Mouse (Mus musculus): ENCODE measurements around the gene Myo1d. TPM values are rescaled to one million over a fixed set of nuclear protein-coding genes. Genes with fewer than 3 reads are reported as not detected.

Gene Myo1d
- polyA plus RNA-seq, 1 experiment from 2014 or later = 80.9 TPM

DNA sequence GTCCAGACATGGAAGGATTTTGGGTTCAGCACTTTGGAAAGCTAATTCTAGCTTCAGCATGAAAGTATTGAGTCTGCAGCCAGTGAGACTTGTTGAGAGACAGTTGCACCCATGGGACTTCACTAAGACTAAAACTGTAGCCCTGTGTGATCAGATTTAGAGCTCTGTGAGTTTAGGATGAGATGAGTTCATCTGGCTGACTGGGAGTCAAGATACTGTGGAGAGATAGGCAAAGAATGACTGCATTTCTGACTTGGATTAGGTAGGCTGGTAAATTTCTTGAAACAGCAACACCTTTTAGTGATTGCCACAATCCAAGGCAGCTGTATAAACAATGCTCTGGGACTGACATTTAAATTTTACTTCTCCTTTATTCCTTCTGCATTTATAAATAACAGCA lies 61.8 kb downstream of the Myo1d start:
- H3K4me2 ChIP-seq (ENCODE audit: low read depth, low read length) = no peak overlapping the region
- H3K4me3 ChIP-seq (ENCODE audit: low read length) = no peak overlapping the region
- no peaks in the 10 kb centered on the region for H3K36me3 ChIP-seq (ENCODE audit: control insufficient read depth, insufficient read depth, low read length)
- H3K27ac ChIP-seq (ENCODE audit: low read length) = no peak overlapping the region
- H3K27me3 ChIP-seq (replicated peaks; ENCODE audit: control insufficient read depth, insufficient read depth, low read length) = no peaks in the 10 kb centered on the region
- H3K9me3 ChIP-seq (ENCODE audit: control insufficient read depth, low read length) = no peaks in the 10 kb centered on the region
- H3K9ac ChIP-seq (ENCODE audit: low read depth, low read length) = no peak overlapping the region
- H3K4me1 ChIP-seq (ENCODE audit: control insufficient read depth, insufficient read depth, low read length) = peaks cover 5% of the 10 kb centered on the region; the same call in 1 of the 2 replicates
- no peak for ATAC-seq

GRCm38 (mm10) chr11:80715115-80715514 lies 64.7 kb downstream of the Myo1d start:
- H3K9ac ChIP-seq (ENCODE audit: low read depth, low read length) = no peak overlapping the region
- no peaks in the 10 kb centered on the region for H3K9me3 ChIP-seq (ENCODE audit: control insufficient read depth, low read length)
- H3K4me1 ChIP-seq (ENCODE audit: control insufficient read depth, insufficient read depth, low read length) = peaks cover 5% of the 10 kb centered on the region; the same call in 1 of the 2 replicates
- no peaks in the 10 kb centered on the region for H3K36me3 ChIP-seq (ENCODE audit: control insufficient read depth, insufficient read depth, low read length)
- no peak overlapping the region for H3K4me2 ChIP-seq (ENCODE audit: low read depth, low read length)
- H3K4me3 ChIP-seq (ENCODE audit: low read length) = no peak overlapping the region
- no peak overlapping the region for H3K27ac ChIP-seq (ENCODE audit: low read length)
- no peaks in the 10 kb centered on the region for H3K27me3 ChIP-seq (replicated peaks; ENCODE audit: control insufficient read depth, insufficient read depth, low read length)
- ATAC-seq = no peak
- WGBS = 61% methylated on average over 2 of the region's 2 CpGs

DNA sequence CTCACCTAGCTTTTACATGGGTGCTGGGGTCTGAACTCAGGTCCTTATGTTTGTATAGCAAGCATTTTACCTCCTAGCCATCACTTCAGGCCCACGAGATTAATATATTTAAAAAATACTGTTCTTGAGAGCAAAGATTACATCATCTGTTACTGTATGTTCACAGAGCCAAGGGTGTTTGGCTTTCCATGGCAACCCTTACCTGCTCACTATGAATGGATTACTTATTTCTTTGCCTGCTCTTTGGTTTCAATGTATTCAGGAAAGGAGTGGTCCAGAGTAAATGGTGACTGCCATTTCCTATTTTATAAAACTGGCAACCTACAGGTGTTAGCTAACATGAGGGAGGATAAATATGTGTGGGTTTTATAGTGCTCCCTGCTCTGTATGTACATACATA lies 66.1 kb downstream of the Myo1d start:
- H3K4me3 ChIP-seq (ENCODE audit: low read length) = no peak overlapping the region
- peak; percentile 73 for ATAC-seq
- H3K4me2 ChIP-seq (ENCODE audit: low read depth, low read length) = no peak overlapping the region
- WGBS = 45% methylated on average over 1 of the region's 1 CpGs
- H3K9me3 ChIP-seq (ENCODE audit: control insufficient read depth, low read length) = no peaks in the 10 kb centered on the region
- H3K27ac ChIP-seq (ENCODE audit: low read length) = no peak overlapping the region
- H3K36me3 ChIP-seq (ENCODE audit: control insufficient read depth, insufficient read depth, low read length) = no peaks in the 10 kb centered on the region
- no peaks in the 10 kb centered on the region for H3K27me3 ChIP-seq (replicated peaks; ENCODE audit: control insufficient read depth, insufficient read depth, low read length)
- no peak overlapping the region for H3K9ac ChIP-seq (ENCODE audit: low read depth, low read length)
- peaks cover 3% of the 10 kb centered on the region; the same call in 1 of the 2 replicates for H3K4me1 ChIP-seq (ENCODE audit: control insufficient read depth, insufficient read depth, low read length)

- Histone ChIP-seq H3K27ac (ENCODE audit: low read length) (no peak overlapping the region), H3K27me3 (replicated peaks; ENCODE audit: control insufficient read depth, insufficient read depth, low read length) (no peaks in the 10 kb centered on the region), H3K4me2 (ENCODE audit: low read depth, low read length) (no peak overlapping the region), H3K36me3 (ENCODE audit: control insufficient read depth, insufficient read depth, low read length) (no peaks in the 10 kb centered on the region), H3K4me3 (ENCODE audit: low read length) (no peak overlapping the region), H3K9me3 (ENCODE audit: control insufficient read depth, low read length) (no peaks in the 10 kb centered on the region), H3K9ac (ENCODE audit: low read depth, low read length) (no peak overlapping the region), H3K4me1 (ENCODE audit: control insufficient read depth, insufficient read depth, low read length) (peaks cover 3% of the 10 kb centered on the region; the same call in 1 of the 2 replicates)
- no peak for ATAC-seq
- 54% methylated on average over 3 of the region's 3 CpGs for WGBS
Measured at GRCm38 (mm10) chr11:80712201-80712600, 67.6 kb downstream of the Myo1d start.

DNA sequence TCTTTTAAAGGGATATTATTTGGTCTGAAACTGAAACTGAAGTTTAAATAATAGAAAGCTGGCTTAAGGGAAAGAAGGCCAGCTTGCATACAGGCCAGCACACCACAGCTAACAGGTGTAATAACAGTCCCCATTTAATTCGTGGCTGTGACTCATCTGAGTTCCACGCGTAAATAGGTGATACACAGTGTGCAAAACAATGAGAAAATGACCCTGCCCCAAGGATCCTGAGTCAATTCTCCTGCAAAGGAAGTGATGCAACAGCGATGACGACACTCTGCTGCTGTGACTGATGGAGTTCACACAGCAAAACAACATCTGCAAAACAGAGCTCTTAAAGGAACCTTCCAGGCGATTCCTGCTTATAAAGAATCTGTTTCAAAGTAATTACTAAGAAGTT lies 68.5 kb downstream of the Myo1d start:
- no peaks in the 10 kb centered on the region for H3K27me3 ChIP-seq (replicated peaks; ENCODE audit: control insufficient read depth, insufficient read depth, low read length)
- H3K27ac ChIP-seq (ENCODE audit: low read length) = no peak overlapping the region
- H3K4me3 ChIP-seq (ENCODE audit: low read length) = no peak overlapping the region
- H3K4me2 ChIP-seq (ENCODE audit: low read depth, low read length) = no peak overlapping the region
- H3K9ac ChIP-seq (ENCODE audit: low read depth, low read length) = no peak overlapping the region
- no peak for ATAC-seq
- H3K36me3 ChIP-seq (ENCODE audit: control insufficient read depth, insufficient read depth, low read length) = no peaks in the 10 kb centered on the region
- WGBS = 56% methylated on average over 6 of the region's 6 CpGs
- peaks cover 3% of the 10 kb centered on the region; the same call in 1 of the 2 replicates for H3K4me1 ChIP-seq (ENCODE audit: control insufficient read depth, insufficient read depth, low read length)
- H3K9me3 ChIP-seq (ENCODE audit: control insufficient read depth, low read length) = no peaks in the 10 kb centered on the region

- Histone ChIP-seq H3K4me2 (ENCODE audit: low read depth, low read length) (no peak overlapping the region), H3K4me3 (ENCODE audit: low read length) (no peak overlapping the region), H3K4me1 (ENCODE audit: control insufficient read depth, insufficient read depth, low read length) (0 out of 2 replicates have a peak, but pooled peaks cover 3% of the 10 kb centered on the region), H3K27ac (ENCODE audit: low read length) (no peak overlapping the region), H3K9ac (ENCODE audit: low read depth, low read length) (no peak overlapping the region), H3K9me3 (ENCODE audit: control insufficient read depth, low read length) (no peaks in the 10 kb centered on the region), H3K27me3 (replicated peaks; ENCODE audit: control insufficient read depth, insufficient read depth, low read length) (no peaks in the 10 kb centered on the region), H3K36me3 (ENCODE audit: control insufficient read depth, insufficient read depth, low read length) (no peaks in the 10 kb centered on the region)
- peak; percentile 67 for ATAC-seq
- 60% methylated on average over 4 of the region's 4 CpGs for WGBS
Measured at GRCm38 (mm10) chr11:80700611-80701010, 79.2 kb downstream of the Myo1d start.

DNA sequence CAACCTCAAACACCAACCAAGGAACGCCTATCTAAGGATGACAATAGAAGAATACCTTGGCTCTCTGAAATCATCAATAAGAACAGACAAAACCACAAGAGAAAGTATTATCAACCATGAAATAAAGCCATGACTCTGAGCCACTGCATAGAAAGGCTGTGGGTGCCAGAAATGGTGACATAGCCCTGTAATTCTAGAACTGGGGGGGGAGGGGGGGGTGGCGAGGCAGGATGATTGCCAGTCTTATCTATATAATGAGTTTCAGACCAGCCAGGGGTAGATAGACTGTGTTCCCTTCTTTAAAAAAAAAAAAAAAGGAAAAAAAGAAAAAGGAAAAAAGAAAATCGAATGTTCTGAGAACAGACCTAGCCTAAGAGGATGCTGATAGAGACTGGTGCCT lies 81.1 kb downstream of the Myo1d start:
- Histone ChIP-seq H3K4me2 (ENCODE audit: low read depth, low read length) (no peak overlapping the region), H3K9me3 (ENCODE audit: control insufficient read depth, low read length) (no peaks in the 10 kb centered on the region), H3K27ac (ENCODE audit: low read length) (no peak overlapping the region), H3K9ac (ENCODE audit: low read depth, low read length) (no peak overlapping the region), H3K27me3 (replicated peaks; ENCODE audit: control insufficient read depth, insufficient read depth, low read length) (no peaks in the 10 kb centered on the region), H3K36me3 (ENCODE audit: control insufficient read depth, insufficient read depth, low read length) (no peaks in the 10 kb centered on the region), H3K4me1 (ENCODE audit: control insufficient read depth, insufficient read depth, low read length) (0 out of 2 replicates have a peak, but pooled peaks cover 3% of the 10 kb centered on the region), H3K4me3 (ENCODE audit: low read length) (no peak overlapping the region)
- no peak for ATAC-seq
- WGBS = 72% methylated on average over 3 of the region's 3 CpGs

GRCm38 (mm10) chr11:80696350-80696749 lies 83.5 kb downstream of the Myo1d start:
- peak; percentile 52; the same call in 1 of the 2 replicates for ATAC-seq
- 4% methylated on average over 4 of the region's 4 CpGs for WGBS

GRCm38 (mm10) chr11:80684603-80685002 lies 95.2 kb downstream of the Myo1d start:
- H3K4me3 ChIP-seq (ENCODE audit: low read length) = no peak overlapping the region
- no peak overlapping the region for H3K27ac ChIP-seq (ENCODE audit: low read length)
- ATAC-seq = no peak
- H3K4me2 ChIP-seq (ENCODE audit: low read depth, low read length) = no peak overlapping the region
- no peaks in the 10 kb centered on the region for H3K27me3 ChIP-seq (replicated peaks; ENCODE audit: control insufficient read depth, insufficient read depth, low read length)
- no peaks in the 10 kb centered on the region for H3K9me3 ChIP-seq (ENCODE audit: control insufficient read depth, low read length)
- H3K4me1 ChIP-seq (ENCODE audit: control insufficient read depth, insufficient read depth, low read length) = no peaks in the 10 kb centered on the region
- H3K9ac ChIP-seq (ENCODE audit: low read depth, low read length) = no peak overlapping the region
- H3K36me3 ChIP-seq (ENCODE audit: control insufficient read depth, insufficient read depth, low read length) = no peaks in the 10 kb centered on the region
- WGBS = 87% methylated on average over 5 of the region's 5 CpGs

More at GRCm38 (mm10) chr11:80696350-80696749, 83.5 kb downstream of the Myo1d start:
- Histone ChIP-seq H3K27ac (ENCODE audit: low read length) (no peak overlapping the region), H3K9me3 (ENCODE audit: control insufficient read depth, low read length) (no peaks in the 10 kb centered on the region), H3K9ac (ENCODE audit: low read depth, low read length) (no peak overlapping the region), H3K27me3 (replicated peaks; ENCODE audit: control insufficient read depth, insufficient read depth, low read length) (no peaks in the 10 kb centered on the region), H3K36me3 (ENCODE audit: control insufficient read depth, insufficient read depth, low read length) (no peaks in the 10 kb centered on the region), H3K4me3 (ENCODE audit: low read length) (no peak overlapping the region), H3K4me1 (ENCODE audit: control insufficient read depth, insufficient read depth, low read length) (no peaks in the 10 kb centered on the region), H3K4me2 (ENCODE audit: low read depth, low read length) (no peak overlapping the region)

- Histone ChIP-seq H3K36me3 (ENCODE audit: control insufficient read depth, insufficient read depth, low read length) (no peaks in the 10 kb centered on the region), H3K4me1 (ENCODE audit: control insufficient read depth, insufficient read depth, low read length) (no peaks in the 10 kb centered on the region), H3K27me3 (replicated peaks; ENCODE audit: control insufficient read depth, insufficient read depth, low read length) (no peaks in the 10 kb centered on the region), H3K4me3 (ENCODE audit: low read length) (no peak overlapping the region), H3K27ac (ENCODE audit: low read length) (no peak overlapping the region), H3K9ac (ENCODE audit: low read depth, low read length) (no peak overlapping the region), H3K4me2 (ENCODE audit: low read depth, low read length) (no peak overlapping the region), H3K9me3 (ENCODE audit: control insufficient read depth, low read length) (no peaks in the 10 kb centered on the region)
- no peak for ATAC-seq
- WGBS = 48% methylated on average over 3 of the region's 3 CpGs
Measured at GRCm38 (mm10) chr11:80682745-80683144, 97.1 kb downstream of the Myo1d start.

Data from intestine, embryonic 16.5 days (tissue).